Mouse (Mus musculus) gastrocnemius, adult 8-10 months (tissue): Measurements from ENCODE around the gene Actr10. TPM values are rescaled to one million over a fixed set of nuclear protein-coding genes. Genes with fewer than 3 reads are reported as not detected.

Experiments
- DNase-seq, 2 experiments: peaks; one replicate each; pipeline ENCODE4 v3.0.0; 2022; ENCODE audit warnings: low spot score in 2 of 2
- total RNA-seq, 4 experiments: library from RNA; stranded (reverse); gene quantifications; 2 replicates each; pipeline ENCODE4 v1.2.4; 2022

Actr10 gene
- 100 to 1,000 TPM in 1 of 4 experiments, 10 to 100 TPM in 3; 91.7 to 107 (median 95.3) TPM for total RNA-seq

- DNase-seq = peak; percentile 84 to 88
Observed at GRCm38 (mm10) chr12:70937571-70938384, at the start of gene Actr10. Gene Actr10 (plus strand): TSS chr12:70937857.

GRCm38 (mm10) chr12:70890405-70890804, 47.3 kb upstream of the Actr10 start:
- no peak for DNase-seq

GRCm38 (mm10) chr12:70890874-70891470, 46.7 kb upstream of the Actr10 start:
- no peak for DNase-seq

- DNase-seq = no peak
Observed at GRCm38 (mm10) chr12:70895275-70895674, 42.4 kb upstream of the Actr10 start.

GRCm38 (mm10) chr12:70896068-70896467, 41.6 kb upstream of the Actr10 start:
- DNase-seq = no peak

- no peak for DNase-seq
Observed at GRCm38 (mm10) chr12:70897434-70897833, 40.2 kb upstream of the Actr10 start.

GRCm38 (mm10) chr12:70898450-70898849, 39.2 kb upstream of the Actr10 start:
- no peak for DNase-seq

GRCm38 (mm10) chr12:70904471-70904870, 33.2 kb upstream of the Actr10 start:
- DNase-seq = no peak

GRCm38 (mm10) chr12:70906867-70907266, 30.8 kb upstream of the Actr10 start:
- DNase-seq = no peak

GRCm38 (mm10) chr12:70907651-70908050, 30.0 kb upstream of the Actr10 start:
- DNase-seq = no peak

- no peak for DNase-seq
Observed at GRCm38 (mm10) chr12:70908076-70908475, 29.6 kb upstream of the Actr10 start.

GRCm38 (mm10) chr12:70910241-70910720, 27.4 kb upstream of the Actr10 start:
- DNase-seq = peak; percentile 70 to 75

- peak; percentile 71 to 78 for DNase-seq
Observed at GRCm38 (mm10) chr12:70911029-70911428, 26.6 kb upstream of the Actr10 start.

GRCm38 (mm10) chr12:70911676-70912379, 25.8 kb upstream of the Actr10 start:
- no peak for DNase-seq

GRCm38 (mm10) chr12:70913429-70913828, 24.2 kb upstream of the Actr10 start:
- peak; percentile 62 to 68 for DNase-seq

- no peak for DNase-seq
Observed at GRCm38 (mm10) chr12:70914387-70914786, 23.3 kb upstream of the Actr10 start.

GRCm38 (mm10) chr12:70929781-70930180, 7.9 kb upstream of the Actr10 start:
- DNase-seq = no peak

GRCm38 (mm10) chr12:70937150-70937549, 507 bp upstream of the Actr10 start:
- no peak for DNase-seq

GRCm38 (mm10) chr12:70940806-70941205, 3.1 kb downstream of the Actr10 start:
- no peak for DNase-seq

GRCm38 (mm10) chr12:70944181-70944580, 6.5 kb downstream of the Actr10 start:
- DNase-seq = no peak

GRCm38 (mm10) chr12:70946585-70947256, 9.1 kb downstream of the Actr10 start:
- DNase-seq = no peak
